Mouse (Mus musculus) heart, embryonic 16.5 days (tissue): Measurements from ENCODE around the gene Cyp27a1. TPM values are rescaled to one million over a fixed set of nuclear protein-coding genes. Genes with fewer than 3 reads are reported as not detected.

ENCODE experiments used
- ATAC-seq: fragments of 200-750 bp; cut with Nextera tagmentation; replicated peaks from 2 replicates; pipeline ENCODE4 v1.8.0; 2017; ENCODE audit warnings: moderate number of reproducible peaks; ENCODE audit not compliant: insufficient read depth, low FRiP score; ENCODE audit errors: extremely low read depth
- H3K27ac ChIP-seq: fragments of 300-500 bp; sonication (generic); 2 replicates; pipeline ENCODE4 v1.5.1; 2014; ENCODE audit warnings: mild to moderate bottlenecking, low read length, control low read depth, moderate library complexity
- H3K27me3 ChIP-seq: fragments of 300-500 bp; sonication (generic); 2 replicates; pipeline ENCODE4 v1.6.1; 2014; ENCODE audit warnings: low read length, mixed read lengths; ENCODE audit not compliant: control insufficient read depth, insufficient read depth
- H3K36me3 ChIP-seq: fragments of 300-500 bp; sonication (generic); 2 replicates; pipeline ENCODE4 v1.6.1; 2014; ENCODE audit not compliant: control insufficient read depth, insufficient read depth
- H3K4me1 ChIP-seq: fragments of 300-500 bp; sonication (generic); 2 replicates; pipeline ENCODE4 v1.6.1; 2014; ENCODE audit warnings: low read length, mixed read lengths; ENCODE audit not compliant: control insufficient read depth, insufficient read depth
- H3K4me2 ChIP-seq: fragments of 300-500 bp; sonication (generic); 2 replicates; pipeline ENCODE4 v1.6.1; 2014; ENCODE audit warnings: low read depth, mild to moderate bottlenecking, control low read depth, low read length
- H3K4me3 ChIP-seq: fragments of 300-500 bp; sonication (generic); 2 replicates; pipeline ENCODE4 v1.5.1; 2014; ENCODE audit warnings: mild to moderate bottlenecking, control low read depth, low read length
- H3K9ac ChIP-seq: fragments of 300-500 bp; sonication (generic); 2 replicates; pipeline ENCODE4 v1.6.1; 2014; ENCODE audit warnings: low read length, control low read depth
- H3K9me3 ChIP-seq: fragments of 300-500 bp; sonication (generic); replicated peaks from 2 replicates; pipeline ENCODE4 v1.6.1; 2016; ENCODE audit warnings: low read length; ENCODE audit not compliant: control insufficient read depth
- WGBS: fragments of 180-500 bp; shearing (Covaris S2); extraction: QIAGEN DNeasy Blood & Tissue Kit; methylation state at CpG from one replicate; pipeline ENCODE4 v1.1.7; 2014; 5-methylcytosine and 5-hydroxymethylcytosine counted together
- polyA plus RNA-seq: library from polyadenylated mRNA; unstranded; fragments of >200 nt; fragmentation: Nextera tagmentation; extraction: Ambion mirVana; gene quantifications from 2 replicates; pipeline ENCODE4 v1.2.1, GENCODE M21; 2015

The Cyp27a1 gene
- polyA plus RNA-seq, 1 experiment from 2014 or later = 12.4 TPM

DNA sequence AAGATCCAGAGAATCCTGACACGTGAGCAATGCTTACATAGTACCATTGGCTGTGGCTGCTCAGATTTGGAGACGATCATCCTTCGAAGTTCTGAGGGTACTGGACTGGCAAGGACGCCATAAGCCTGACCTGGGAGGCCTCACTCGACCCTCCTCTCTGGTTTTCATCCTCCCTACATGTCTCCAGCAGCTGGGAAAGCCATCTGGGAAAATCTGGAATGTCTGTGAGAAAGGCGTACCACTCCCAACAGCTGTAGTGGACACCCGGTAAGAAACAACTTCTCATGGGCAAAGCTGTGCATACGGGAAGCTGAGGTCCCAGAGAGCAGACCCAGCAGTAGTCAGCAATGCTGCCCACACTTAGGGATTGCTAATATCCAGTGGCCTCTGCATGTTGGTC, 38.8 kb downstream of the Cyp27a1 start:
- Histone ChIP-seq H3K36me3 (no peaks in the 10 kb centered on the region), H3K4me2 (no peak overlapping the region), H3K27ac (no peak overlapping the region), H3K4me3 (no peak overlapping the region), H3K9ac (no peak overlapping the region), H3K27me3 (no peaks in the 10 kb centered on the region), H3K4me1 (peaks cover 11% of the 10 kb centered on the region), H3K9me3 (no peaks in the 10 kb centered on the region)
- ATAC-seq = no peak
- WGBS = 83% methylated on average over 8 of the region's 8 CpGs

DNA sequence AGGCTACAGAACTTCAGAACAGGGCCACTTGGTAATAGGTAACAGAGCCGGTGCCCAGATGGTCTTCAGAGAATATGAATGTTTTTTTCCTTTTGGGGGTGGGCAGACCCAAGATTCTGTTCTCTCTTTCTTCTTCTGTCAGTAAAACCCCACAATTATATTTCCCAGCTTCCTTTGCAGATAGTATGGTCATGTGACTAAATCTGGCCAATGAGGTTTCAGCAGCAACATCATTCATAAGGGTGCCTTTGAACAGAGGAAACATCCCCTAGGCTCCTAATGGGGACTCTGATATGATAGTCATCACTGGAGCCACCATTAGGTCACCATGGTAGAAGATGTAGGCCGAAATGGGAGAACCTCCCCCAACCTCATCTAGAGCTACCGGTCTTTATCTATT, 39.5 kb downstream of the Cyp27a1 start:
- WGBS = 92% methylated on average over 3 of the region's 3 CpGs
- no peaks in the 10 kb centered on the region for H3K9me3 ChIP-seq
- H3K4me3 ChIP-seq = no peak overlapping the region
- H3K27me3 ChIP-seq = no peaks in the 10 kb centered on the region
- no peak overlapping the region for H3K9ac ChIP-seq
- H3K4me1 ChIP-seq = peaks cover 11% of the 10 kb centered on the region
- H3K36me3 ChIP-seq = no peaks in the 10 kb centered on the region
- H3K27ac ChIP-seq = no peak overlapping the region
- no peak for ATAC-seq
- H3K4me2 ChIP-seq = no peak overlapping the region

DNA sequence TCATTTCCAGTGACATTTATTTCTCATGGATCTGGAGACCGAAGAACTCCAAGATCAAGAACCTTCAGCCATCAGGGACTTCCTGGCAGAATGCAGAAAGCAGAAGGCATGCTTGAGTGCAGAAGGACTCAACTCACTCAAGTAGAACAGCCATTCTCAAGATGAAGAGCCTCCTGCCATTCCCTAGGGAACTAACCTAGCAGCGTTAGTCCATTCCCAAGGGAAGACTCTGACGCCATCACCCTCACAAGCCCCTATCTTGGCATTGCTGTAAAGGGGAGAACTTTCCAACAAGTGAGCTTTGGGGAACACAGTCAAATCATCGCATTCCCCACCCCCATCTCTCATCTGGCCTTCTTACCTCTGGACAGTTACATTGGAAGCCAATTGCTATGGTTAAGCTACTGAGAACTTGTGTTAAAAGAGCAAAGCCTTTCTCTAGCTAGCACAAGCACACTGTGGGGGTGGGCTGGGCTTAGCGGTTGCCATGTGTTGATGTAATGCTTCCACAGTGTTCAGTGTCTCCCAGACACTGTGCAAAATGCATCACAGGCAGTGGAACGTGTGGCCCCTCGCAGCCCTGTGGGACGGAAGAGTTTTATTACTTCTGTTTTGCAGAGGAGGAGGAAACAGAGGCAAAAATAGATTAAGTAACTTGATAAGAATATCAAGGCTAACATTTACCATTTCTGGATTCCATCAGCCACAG, 40.0 kb downstream of the Cyp27a1 start:
- 83% methylated on average over 8 of the region's 8 CpGs for WGBS
- no peaks in the 10 kb centered on the region for H3K36me3 ChIP-seq
- H3K9me3 ChIP-seq = no peaks in the 10 kb centered on the region
- H3K4me1 ChIP-seq = peaks cover 11% of the 10 kb centered on the region
- H3K9ac ChIP-seq = no peak overlapping the region
- H3K27me3 ChIP-seq = no peaks in the 10 kb centered on the region
- no peak for ATAC-seq
- no peak overlapping the region for H3K4me2 ChIP-seq
- no peak overlapping the region for H3K27ac ChIP-seq
- H3K4me3 ChIP-seq = no peak overlapping the region

- H3K27me3 ChIP-seq = no peaks in the 10 kb centered on the region
- peaks cover 8% of the 10 kb centered on the region for H3K4me1 ChIP-seq
- H3K36me3 ChIP-seq = no peaks in the 10 kb centered on the region
- no peak overlapping the region for H3K4me2 ChIP-seq
- no peak overlapping the region for H3K27ac ChIP-seq
- H3K9me3 ChIP-seq = no peaks in the 10 kb centered on the region
- H3K9ac ChIP-seq = no peak overlapping the region
- no peak overlapping the region for H3K4me3 ChIP-seq
- no peak for ATAC-seq
- 68% methylated on average over 5 of the region's 5 CpGs for WGBS
These were observed 40.9 kb downstream of the Cyp27a1 start for GRCm38 (mm10) chr1:74754175-74754785.

DNA sequence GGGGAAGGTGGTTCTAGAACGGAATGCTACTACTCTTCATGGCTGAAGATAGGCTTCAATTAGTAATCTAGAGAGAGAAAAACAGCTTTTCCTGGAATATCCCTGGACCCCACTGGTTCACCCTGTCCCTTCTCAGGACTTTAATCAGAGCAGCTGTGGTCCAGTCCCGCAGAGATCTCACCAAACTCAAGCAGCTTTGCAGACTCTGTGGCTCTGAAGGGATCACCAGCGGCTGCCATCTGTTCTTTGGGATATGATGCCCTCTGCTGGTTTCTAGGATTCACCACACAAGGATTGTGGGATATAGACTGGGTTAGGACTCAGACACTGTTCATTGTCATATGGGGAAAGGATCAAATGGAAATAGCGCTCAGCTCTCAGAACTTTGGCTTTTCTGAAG, 46.4 kb downstream of the Cyp27a1 start:
- WGBS = 18% methylated on average over 4 of the region's 4 CpGs

GRCm38 (mm10) chr1:74763081-74763480, 49.7 kb downstream of the Cyp27a1 start:
- H3K4me2 ChIP-seq = no peak overlapping the region
- no peak for ATAC-seq
- peaks cover 31% of the 10 kb centered on the region for H3K27me3 ChIP-seq
- no peak overlapping the region for H3K4me3 ChIP-seq
- no peak overlapping the region for H3K27ac ChIP-seq
- no peaks in the 10 kb centered on the region for H3K36me3 ChIP-seq
- 4% methylated on average over 6 of the region's 6 CpGs for WGBS
- no peak overlapping the region for H3K9ac ChIP-seq
- no peaks in the 10 kb centered on the region for H3K9me3 ChIP-seq
- no peaks in the 10 kb centered on the region for H3K4me1 ChIP-seq

More for the DNA sequence above, 46.4 kb downstream of the Cyp27a1 start:
- Histone ChIP-seq H3K4me2 (no peak overlapping the region), H3K4me1 (no peaks in the 10 kb centered on the region), H3K9me3 (no peaks in the 10 kb centered on the region), H3K9ac (no peak overlapping the region), H3K27me3 (peaks cover 13% of the 10 kb centered on the region), H3K36me3 (no peaks in the 10 kb centered on the region), H3K27ac (no peak overlapping the region), H3K4me3 (no peak overlapping the region)
- ATAC-seq = 0 out of 2 replicates have a peak, but pooled peaks have one; percentile 65

DNA sequence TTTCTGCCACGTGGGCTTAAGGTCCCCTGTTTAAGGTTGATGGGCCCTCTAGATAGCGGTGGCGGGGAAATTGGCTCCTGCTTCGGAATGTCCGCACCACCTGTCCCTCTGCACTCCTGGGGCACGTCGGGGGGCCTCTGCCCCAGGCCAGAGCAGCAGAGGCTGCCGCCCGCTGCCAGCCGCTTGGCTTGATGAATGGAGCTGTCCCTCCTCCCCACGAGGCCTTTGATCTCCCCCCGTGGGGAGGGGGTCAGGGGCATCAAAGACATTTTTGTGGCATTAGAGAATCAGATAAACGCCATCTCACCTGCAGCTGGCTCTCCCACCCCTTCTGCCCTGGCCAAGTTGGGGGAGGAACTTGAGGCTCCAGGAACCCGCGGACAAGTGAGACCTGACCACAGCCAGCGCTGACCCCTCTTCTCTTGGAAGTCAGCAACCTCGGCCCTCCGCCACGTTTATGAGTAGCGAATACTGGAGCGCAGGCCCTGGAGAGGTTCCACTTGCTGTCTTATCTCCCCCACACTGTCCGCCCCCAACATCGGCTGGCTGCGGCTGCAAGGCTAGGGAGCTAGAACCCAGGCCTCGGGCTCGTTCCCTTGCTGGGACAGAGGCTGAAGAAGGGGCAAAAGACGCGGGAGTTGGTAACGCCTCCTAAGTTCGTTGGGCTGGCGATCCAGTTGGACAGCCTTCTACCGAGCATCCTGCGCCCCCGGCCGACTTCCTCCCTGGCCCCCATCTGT, 57.5 kb downstream of the Cyp27a1 start:
- H3K27ac ChIP-seq = no peak overlapping the region
- peak overlapping the region; percentile 28; the same call in 1 of the 2 replicates for H3K9ac ChIP-seq
- no peak for ATAC-seq
- peaks cover 77% of the 10 kb centered on the region for H3K27me3 ChIP-seq
- no peaks in the 10 kb centered on the region for H3K9me3 ChIP-seq
- H3K36me3 ChIP-seq = no peaks in the 10 kb centered on the region
- WGBS = 2% methylated on average over 35 of the region's 35 CpGs
- peak overlapping the region; percentile 91 for H3K4me2 ChIP-seq
- peak overlapping the region; percentile 59 for H3K4me3 ChIP-seq
- H3K4me1 ChIP-seq = peaks cover 21% of the 10 kb centered on the region

DNA sequence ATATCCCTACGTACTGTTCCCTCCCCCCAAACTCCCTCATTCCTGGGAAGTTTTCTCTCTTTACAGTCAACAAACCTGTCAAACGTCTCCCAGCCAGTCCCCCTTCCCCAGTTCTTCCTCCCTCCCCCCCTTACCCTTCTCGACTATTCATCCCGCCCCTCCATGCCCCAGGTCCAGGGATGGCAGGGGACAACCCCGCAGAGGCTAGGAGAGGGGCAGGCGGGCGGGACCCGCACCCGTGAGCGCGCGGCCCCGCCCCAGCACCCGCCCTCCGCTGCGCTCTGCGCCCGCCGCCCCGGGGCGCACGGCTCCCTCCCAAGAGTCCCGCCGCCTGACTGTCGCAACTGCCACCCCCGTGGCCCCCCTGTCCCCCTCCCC, 58.1 kb downstream of the Cyp27a1 start:
- Histone ChIP-seq H3K4me2 (peak overlapping the region; percentile 91), H3K9ac (peak overlapping the region; percentile 28), H3K4me1 (peaks cover 21% of the 10 kb centered on the region), H3K9me3 (no peaks in the 10 kb centered on the region), H3K27me3 (peaks cover 80% of the 10 kb centered on the region), H3K27ac (no peak overlapping the region), H3K4me3 (peak overlapping the region; percentile 59), H3K36me3 (no peaks in the 10 kb centered on the region)
- no peak for ATAC-seq
- WGBS = under 1% methylated on average over 25 of the region's 26 CpGs

DNA sequence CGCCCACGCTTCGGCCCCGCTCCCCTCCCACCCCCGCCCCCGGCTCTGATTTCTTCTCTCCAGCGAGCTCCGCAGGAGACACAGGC, 58.3 kb downstream of the Cyp27a1 start, which contains the start of gene Wnt6:
Gene Wnt6 (plus strand): TSS at position 48 of the 86 bp plus-strand sequence.
- ATAC-seq = no peak
- Histone ChIP-seq H3K9me3 (no peaks in the 10 kb centered on the region), H3K4me2 (peak within 1 kb of the TSS; percentile 91), H3K27ac (no peak within 1 kb of the TSS), H3K9ac (peak within 1 kb of the TSS; percentile 28), H3K36me3 (no peaks in the 10 kb centered on the region), H3K27me3 (peaks cover 79% of the 10 kb centered on the region), H3K4me1 (peaks cover 21% of the 10 kb centered on the region), H3K4me3 (peak within 1 kb of the TSS; percentile 59)
- WGBS = no CpG with 5 or more reads among the region's 8 CpGs
